Mouse (Mus musculus): ENCODE data around the gene Olfr1175-ps. TPM values are rescaled to one million over a fixed set of nuclear protein-coding genes. Genes with fewer than 3 reads are reported as not detected.

The Olfr1175-ps gene
- not detected in 2 replicates for polyA plus RNA-seq (2012; rRNA removed)

GRCm38 (mm10) chr2:88327115-88327514 lies at the start of gene Olfr1175-ps:
Gene Olfr1175-ps (minus strand): TSS chr2:88327215.

GRCm38 (mm10) chr2:88346392-88346791 lies 19.4 kb upstream of the Olfr1175-ps start, which contains the start of gene Olfr1177-ps:
Gene Olfr1177-ps (minus strand): TSS chr2:88346492.

GRCm38 (mm10) chr2:88336421-88336820 lies 9.4 kb upstream of the Olfr1175-ps start, which contains the start of gene Olfr1176:
Gene Olfr1176 (plus strand): TSS chr2:88336721.

GRCm38 (mm10) chr2:88315035-88315434 lies 12.0 kb downstream of the Olfr1175-ps start, which contains the start of gene Olfr1174-ps:
Gene Olfr1174-ps (minus strand): TSS chr2:88315135.

GRCm38 (mm10) chr2:88279775-88280174 lies 47.2 kb downstream of the Olfr1175-ps start, which contains the start of gene Olfr1173:
Gene Olfr1173 (minus strand): TSS chr2:88279875.

Other genes starting within 250 kb of the Olfr1175-ps start
- gene Olfr1164, start 233.2 kb downstream of the Olfr1175-ps start, polyA plus RNA-seq (2012; rRNA removed) = not detected in 2 replicates
- gene Olfr1166, start 198.9 kb downstream of the Olfr1175-ps start, polyA plus RNA-seq (2012; rRNA removed) = not detected in 2 replicates
- not detected in 2 replicates for gene Olfr1167, start 172.0 kb downstream of the Olfr1175-ps start, polyA plus RNA-seq (2012; rRNA removed)
- not detected in 2 replicates for gene Olfr1168, start 145.3 kb downstream of the Olfr1175-ps start, polyA plus RNA-seq (2012; rRNA removed)
- not detected in 2 replicates for gene Olfr1170, start 98.9 kb downstream of the Olfr1175-ps start, polyA plus RNA-seq (2012; rRNA removed)
- not detected in 2 replicates for gene Olfr1173, start 47.3 kb downstream of the Olfr1175-ps start, polyA plus RNA-seq (2012; rRNA removed)
- not detected in 2 replicates for gene Olfr1174-ps, start 12.1 kb downstream of the Olfr1175-ps start, polyA plus RNA-seq (2012; rRNA removed)
- not detected in 2 replicates for gene Olfr1176, start 9.5 kb upstream of the Olfr1175-ps start, polyA plus RNA-seq (2012; rRNA removed)
- not detected in 2 replicates for gene Olfr1177-ps, start 19.3 kb upstream of the Olfr1175-ps start, polyA plus RNA-seq (2012; rRNA removed)
- gene Olfr1178, start 59.8 kb upstream of the Olfr1175-ps start, polyA plus RNA-seq (2012; rRNA removed) = not detected in 2 replicates
- gene Olfr1179, start 79.2 kb upstream of the Olfr1175-ps start, polyA plus RNA-seq (2012; rRNA removed) = not detected in 2 replicates
- gene Olfr1180, start 91.9 kb upstream of the Olfr1175-ps start, polyA plus RNA-seq (2012; rRNA removed) = not detected in 2 replicates
- not detected in 2 replicates for gene Olfr1181, start 99.0 kb upstream of the Olfr1175-ps start, polyA plus RNA-seq (2012; rRNA removed)
- not detected in 2 replicates for gene Gm13757, start 121.9 kb upstream of the Olfr1175-ps start, polyA plus RNA-seq (2012; rRNA removed)
- not detected in 2 replicates for gene Olfr1183, start 127.7 kb upstream of the Olfr1175-ps start, polyA plus RNA-seq (2012; rRNA removed)
- not detected in 2 replicates for gene Olfr1184, start 156.4 kb upstream of the Olfr1175-ps start, polyA plus RNA-seq (2012; rRNA removed)
- gene Olfr1185-ps1, start 166.1 kb upstream of the Olfr1175-ps start, polyA plus RNA-seq (2012; rRNA removed) = not detected in 2 replicates
- gene Olfr1186, start 191.3 kb upstream of the Olfr1175-ps start, polyA plus RNA-seq (2012; rRNA removed) = not detected in 2 replicates
- gene Olfr1188, start 229.7 kb upstream of the Olfr1175-ps start, polyA plus RNA-seq (2012; rRNA removed) = not detected in 2 replicates